Mouse (Mus musculus): ENCODE measurements around the gene Pdcd6ip. TPM values are rescaled to one million over a fixed set of nuclear protein-coding genes. Genes with fewer than 3 reads are reported as not detected.

The Pdcd6ip gene
- polyA plus RNA-seq, 1 experiment: 59.9 TPM

GRCm38 (mm10) chr9:113624086-113624485 is 84.0 kb downstream of the Pdcd6ip start:
- TF ChIP-seq CTCF (conservative IDR thresholded peaks at IDR 0.05; ENCODE audit: insufficient read depth, insufficient read length, low read depth, low read length): no peak
- TF ChIP-seq POLR2A (IDR thresholded peaks at IDR 0.05; ENCODE audit: low read depth, low read length): no peak
- WGBS: 78% methylated on average over 6 of the region's 6 CpGs
- H3K4me1 ChIP-seq (ENCODE audit: control insufficient read depth, insufficient read depth, low read length): no peaks in the 10 kb centered on the region
- H3K27ac ChIP-seq (ENCODE audit: insufficient read depth, low read depth, low read length): no peak overlapping the region
- no peaks in the 10 kb centered on the region for H3K36me3 ChIP-seq (ENCODE audit: control insufficient read depth, insufficient read depth, low read length)
- no peak for DNase-seq
- H3K27me3 ChIP-seq (replicated peaks; ENCODE audit: control insufficient read depth, insufficient read depth, low read length): no peaks in the 10 kb centered on the region
- H3K4me3 ChIP-seq (ENCODE audit: insufficient read depth, low read depth, low read length): no peak overlapping the region

GRCm38 (mm10) chr9:113617081-113617480 is 91.0 kb downstream of the Pdcd6ip start:
- WGBS: 86% methylated on average over 6 of the region's 6 CpGs
- TF ChIP-seq POLR2A (IDR thresholded peaks at IDR 0.05; ENCODE audit: low read depth, low read length): no peak
- TF ChIP-seq CTCF (conservative IDR thresholded peaks at IDR 0.05; ENCODE audit: insufficient read depth, insufficient read length, low read depth, low read length): no peak
- H3K36me3 ChIP-seq (ENCODE audit: control insufficient read depth, insufficient read depth, low read length): no peaks in the 10 kb centered on the region

GRCm38 (mm10) chr9:113610776-113611175 is 97.3 kb downstream of the Pdcd6ip start:
- H3K4me1 ChIP-seq (ENCODE audit: control insufficient read depth, insufficient read depth, low read length): no peaks in the 10 kb centered on the region
- no peaks in the 10 kb centered on the region for H3K36me3 ChIP-seq (ENCODE audit: control insufficient read depth, insufficient read depth, low read length)
- TF ChIP-seq CTCF (conservative IDR thresholded peaks at IDR 0.05; ENCODE audit: insufficient read depth, insufficient read length, low read depth, low read length): no peak
- no peak for TF ChIP-seq POLR2A (IDR thresholded peaks at IDR 0.05; ENCODE audit: low read depth, low read length)
- H3K27ac ChIP-seq (ENCODE audit: insufficient read depth, low read depth, low read length): no peak overlapping the region
- no peaks in the 10 kb centered on the region for H3K27me3 ChIP-seq (replicated peaks; ENCODE audit: control insufficient read depth, insufficient read depth, low read length)
- DNase-seq: no peak
- WGBS: 55% methylated on average over 7 of the region's 7 CpGs
- H3K4me3 ChIP-seq (ENCODE audit: insufficient read depth, low read depth, low read length): no peak overlapping the region

More at GRCm38 (mm10) chr9:113617081-113617480, 91.0 kb downstream of the Pdcd6ip start:
- H3K4me1 ChIP-seq (ENCODE audit: control insufficient read depth, insufficient read depth, low read length): no peaks in the 10 kb centered on the region
- H3K27ac ChIP-seq (ENCODE audit: insufficient read depth, low read depth, low read length): no peak overlapping the region
- no peaks in the 10 kb centered on the region for H3K27me3 ChIP-seq (replicated peaks; ENCODE audit: control insufficient read depth, insufficient read depth, low read length)
- no peak overlapping the region for H3K4me3 ChIP-seq (ENCODE audit: insufficient read depth, low read depth, low read length)
- DNase-seq: no peak

- TF ChIP-seq POLR2A (IDR thresholded peaks at IDR 0.05; ENCODE audit: low read depth, low read length) (no peak), CTCF (conservative IDR thresholded peaks at IDR 0.05; ENCODE audit: insufficient read depth, insufficient read length, low read depth, low read length) (no peak)
- Histone ChIP-seq H3K36me3 (ENCODE audit: control insufficient read depth, insufficient read depth, low read length) (no peaks in the 10 kb centered on the region), H3K4me1 (ENCODE audit: control insufficient read depth, insufficient read depth, low read length) (no peaks in the 10 kb centered on the region), H3K4me3 (ENCODE audit: insufficient read depth, low read depth, low read length) (no peak overlapping the region), H3K27me3 (replicated peaks; ENCODE audit: control insufficient read depth, insufficient read depth, low read length) (no peaks in the 10 kb centered on the region), H3K27ac (ENCODE audit: insufficient read depth, low read depth, low read length) (no peak overlapping the region)
- no peak for DNase-seq
Measured at GRCm38 (mm10) chr9:113602140-113602539, 105.9 kb downstream of the Pdcd6ip start.

Other genes with a start within 250 kb of the Pdcd6ip start
- gene Clasp2, start 33.2 kb upstream of the Pdcd6ip start, polyA plus RNA-seq (2012; rRNA removed): 8.3 and 9.1 TPM in 2 replicates
- gene Ubp1, start 222.7 kb upstream of the Pdcd6ip start, polyA plus RNA-seq (2012; rRNA removed): 42.5 and 44.7 TPM in 2 replicates

Data from kidney, adult 2 months (tissue).